Mouse (Mus musculus): ENCODE results near the gene Ncf1.

Ncf1 gene

DNA sequence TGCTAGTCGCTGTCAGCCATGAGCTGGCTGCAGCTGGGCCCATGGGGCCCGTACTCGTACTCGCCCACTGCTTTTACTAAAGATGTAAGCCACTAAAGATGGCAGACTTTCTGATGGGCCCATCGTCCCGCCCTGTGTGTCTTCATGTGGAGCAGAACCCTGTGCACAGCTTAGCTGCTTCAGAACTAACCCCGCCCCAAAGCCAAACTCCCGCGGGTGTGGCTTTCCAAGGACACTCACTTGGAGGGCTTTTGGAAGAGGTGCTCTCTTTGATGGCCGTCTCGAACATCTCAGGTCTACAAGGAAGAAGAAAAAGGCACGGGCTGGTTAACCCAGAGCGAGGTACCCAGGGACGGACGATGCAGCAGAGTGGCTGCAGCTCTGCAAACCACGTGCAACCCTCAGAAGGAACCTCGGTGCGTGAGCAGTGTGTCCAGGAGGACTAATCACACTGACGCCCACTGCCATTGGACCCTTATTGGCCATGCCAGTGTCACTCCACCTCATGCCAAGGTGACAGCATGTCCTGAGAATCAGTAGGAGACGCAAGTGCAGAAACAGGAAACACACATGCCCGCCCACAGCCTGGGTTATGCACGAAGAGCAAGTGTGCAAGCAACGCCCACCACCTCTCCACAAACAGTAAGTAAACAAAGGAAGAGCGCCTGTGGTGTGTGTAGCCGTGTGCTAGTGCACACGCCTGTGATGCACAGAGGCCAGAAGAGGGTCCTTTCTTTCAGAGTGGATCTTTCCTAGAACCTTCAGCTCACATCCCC is 14.4 kb upstream of the Ncf1 start:
- DNase-seq (ENCODE audit: low read depth), result peak; percentile 74

DNA sequence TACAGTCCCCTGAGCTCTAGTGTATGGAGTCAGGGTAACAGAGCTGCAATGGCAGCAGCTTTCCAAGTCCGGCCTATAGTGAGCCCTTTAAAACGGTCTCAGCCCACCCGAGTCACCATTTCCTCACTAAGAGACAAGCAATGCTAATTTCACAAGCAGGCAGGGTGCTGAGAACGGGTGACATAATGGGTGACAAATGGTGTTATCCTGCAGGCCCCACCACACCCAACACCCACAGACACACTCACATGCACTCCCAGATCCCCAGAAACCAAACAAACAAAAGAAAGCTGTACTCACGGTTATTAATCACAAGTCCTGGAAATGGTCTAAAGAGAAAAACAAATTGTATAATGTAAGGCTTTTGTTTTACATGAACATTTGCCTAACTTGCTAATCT is 12.4 kb upstream of the Ncf1 start:
- DNase-seq (ENCODE audit: low read depth), result no peak

- DNase-seq (ENCODE audit: low read depth), result no peak
Observed at GRCm38 (mm10) chr5:134237936-134238760, 8.7 kb upstream of the Ncf1 start.

- no peak for DNase-seq (ENCODE audit: low read depth)
Observed at GRCm38 (mm10) chr5:134237508-134237907, 8.1 kb upstream of the Ncf1 start.

- peak; percentile 93 for DNase-seq (ENCODE audit: low read depth)
Observed at GRCm38 (mm10) chr5:134236796-134237195, 7.4 kb upstream of the Ncf1 start.

GRCm38 (mm10) chr5:134236241-134236640 is 6.8 kb upstream of the Ncf1 start:
- DNase-seq (ENCODE audit: low read depth), result no peak

- no peak for DNase-seq (ENCODE audit: low read depth)
Observed at GRCm38 (mm10) chr5:134235111-134235510, 5.7 kb upstream of the Ncf1 start.

GRCm38 (mm10) chr5:134234205-134234604 is 4.8 kb upstream of the Ncf1 start:
- DNase-seq (ENCODE audit: low read depth), result peak; percentile 80

- DNase-seq (ENCODE audit: low read depth), result peak; percentile 60
Observed at GRCm38 (mm10) chr5:134233244-134233651, 3.8 kb upstream of the Ncf1 start.

DNA sequence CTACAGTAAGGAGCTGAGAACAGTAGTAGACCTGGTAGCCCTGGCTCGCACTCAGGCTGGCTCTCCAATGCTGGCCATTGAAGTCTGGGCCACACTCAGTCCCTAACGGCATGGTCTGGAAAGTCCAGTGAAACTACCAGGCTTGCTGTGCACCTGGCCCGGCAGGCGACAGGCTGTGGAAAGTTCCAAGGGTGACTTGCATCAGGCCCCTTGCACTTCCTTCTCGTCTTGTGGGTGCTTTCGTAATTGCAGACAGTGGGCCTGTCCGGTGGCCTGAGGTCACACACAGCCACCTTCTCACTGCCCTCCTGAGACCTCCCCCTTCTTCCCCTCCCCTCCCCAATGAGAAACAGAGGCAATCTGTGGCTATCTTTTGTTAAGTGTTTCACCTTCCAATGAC is 3.1 kb upstream of the Ncf1 start:
- DNase-seq (ENCODE audit: low read depth), result peak; percentile 62

DNA sequence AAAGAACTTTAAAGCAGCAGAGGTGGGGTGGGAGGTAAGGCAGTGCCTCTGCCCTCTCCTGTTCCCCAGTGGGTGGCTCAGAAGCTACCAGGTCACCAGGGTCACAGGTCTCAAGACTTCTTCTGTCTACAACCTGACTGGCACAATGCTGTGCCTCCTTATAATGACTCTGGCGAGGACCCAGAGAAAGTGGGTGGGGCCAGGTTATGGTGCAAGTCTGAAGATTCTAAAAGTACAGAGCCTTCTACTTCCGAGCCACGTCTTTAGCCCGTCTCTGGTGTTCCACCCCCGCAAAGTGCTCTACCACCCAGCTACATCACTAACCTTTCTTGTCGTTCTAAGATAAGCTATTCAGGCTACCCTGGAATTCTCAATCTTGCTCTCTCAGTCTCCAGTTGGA is 2.7 kb upstream of the Ncf1 start:
- peak; percentile 88 for DNase-seq (ENCODE audit: low read depth)

DNA sequence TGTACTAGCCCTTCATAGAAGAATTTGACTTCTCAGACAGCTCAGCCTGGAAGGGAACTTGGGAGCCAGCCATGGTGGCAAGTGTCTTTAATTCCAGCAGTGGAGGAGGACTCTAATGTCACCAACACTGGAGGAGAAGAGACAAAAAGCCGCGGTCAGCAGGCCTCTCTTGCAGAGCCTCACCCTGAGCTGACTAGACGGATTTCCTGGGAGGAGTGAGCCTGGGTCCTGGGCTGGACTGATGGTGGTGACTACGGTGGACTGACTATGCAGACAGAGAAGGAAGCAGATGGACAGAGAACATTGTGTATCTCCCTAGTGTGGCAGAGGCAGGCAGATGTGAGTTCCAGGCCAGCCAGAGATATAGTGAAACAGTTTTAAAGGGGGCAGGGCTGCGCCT is 2.0 kb upstream of the Ncf1 start:
- DNase-seq (ENCODE audit: low read depth), result no peak

DNA sequence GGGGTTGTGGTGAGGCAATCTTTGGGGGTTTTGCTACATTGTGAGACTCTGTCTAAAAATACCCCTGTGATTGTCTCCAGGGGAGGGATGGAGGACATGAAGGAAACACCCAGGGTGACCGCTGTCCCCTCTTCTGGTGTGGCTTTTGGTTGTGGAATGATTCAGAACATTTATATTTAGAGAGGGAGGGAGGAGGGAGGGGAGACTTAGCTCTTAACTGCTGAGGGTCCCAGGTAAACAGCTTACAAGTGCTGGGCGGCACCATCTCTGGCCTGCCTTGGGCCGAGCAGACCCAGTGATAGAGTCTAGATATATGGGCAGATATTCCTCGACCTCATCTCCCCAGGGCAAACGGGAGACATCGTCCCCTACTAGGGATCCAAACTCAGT is 1.2 kb downstream of the Ncf1 start:
- no peak for DNase-seq (ENCODE audit: low read depth)

DNA sequence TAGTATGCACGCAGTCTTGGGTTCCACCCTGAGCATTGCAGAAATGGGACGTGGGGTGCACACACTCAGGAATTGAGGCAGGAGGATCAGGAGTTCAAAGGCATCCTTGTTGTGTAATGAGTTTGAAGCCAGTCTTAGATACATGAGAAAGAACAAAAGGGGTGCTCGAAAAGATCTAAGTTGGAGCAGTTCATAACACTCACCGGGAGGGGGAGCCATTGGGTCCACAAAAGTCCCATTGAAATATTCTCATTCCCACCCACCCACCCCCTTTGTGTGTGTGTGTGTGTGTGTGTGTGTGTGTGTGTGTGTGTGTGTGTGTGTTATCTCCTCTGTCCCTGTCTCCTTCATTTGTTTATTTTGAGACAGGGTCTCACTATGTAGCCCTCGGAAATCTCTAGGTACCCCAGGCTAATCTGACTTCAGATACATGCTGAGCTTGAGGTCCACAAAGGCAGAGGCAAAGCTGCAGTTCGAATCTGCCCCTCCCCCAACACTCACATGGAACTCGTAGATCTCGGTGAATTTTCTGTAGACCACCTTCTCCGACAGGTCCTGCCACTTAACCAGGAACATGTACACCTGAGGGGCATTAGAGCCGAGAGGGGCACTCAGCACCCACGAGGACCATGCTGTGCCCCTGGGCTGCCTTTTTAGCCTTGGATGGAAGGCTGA is 1.7 kb downstream of the Ncf1 start:
- peak; percentile 85 for DNase-seq (ENCODE audit: low read depth)

GRCm38 (mm10) chr5:134226946-134227345 is 2.5 kb downstream of the Ncf1 start:
- DNase-seq (ENCODE audit: low read depth), result peak; percentile 22

GRCm38 (mm10) chr5:134225110-134225901 is 4.1 kb downstream of the Ncf1 start:
- peak; percentile 20 for DNase-seq (ENCODE audit: low read depth)

GRCm38 (mm10) chr5:134221708-134222150 is 7.7 kb downstream of the Ncf1 start:
- peak; percentile 42 for DNase-seq (ENCODE audit: low read depth)

GRCm38 (mm10) chr5:134221278-134221677 is 8.1 kb downstream of the Ncf1 start:
- DNase-seq (ENCODE audit: low read depth), result no peak

DNA sequence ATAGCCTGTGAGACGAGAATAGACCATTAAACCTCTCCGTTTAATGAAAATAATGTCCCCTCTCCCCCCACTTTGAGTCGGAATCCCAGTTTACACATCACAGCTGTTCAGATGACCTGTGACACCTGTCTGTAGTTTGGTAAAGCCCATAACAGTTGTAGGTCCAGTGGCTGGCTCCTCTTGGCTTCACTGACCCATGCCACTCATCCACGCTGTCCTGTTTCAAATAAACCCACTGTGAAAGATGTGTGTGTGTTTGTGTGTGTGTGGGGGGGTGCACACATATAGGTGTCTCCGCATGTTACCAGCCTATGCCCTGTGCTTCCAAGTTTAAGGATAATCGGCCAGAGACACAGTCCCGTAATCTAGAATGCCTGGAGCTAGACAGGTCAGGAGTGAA is 11.5 kb downstream of the Ncf1 start:
- no peak for DNase-seq (ENCODE audit: low read depth)

DNA sequence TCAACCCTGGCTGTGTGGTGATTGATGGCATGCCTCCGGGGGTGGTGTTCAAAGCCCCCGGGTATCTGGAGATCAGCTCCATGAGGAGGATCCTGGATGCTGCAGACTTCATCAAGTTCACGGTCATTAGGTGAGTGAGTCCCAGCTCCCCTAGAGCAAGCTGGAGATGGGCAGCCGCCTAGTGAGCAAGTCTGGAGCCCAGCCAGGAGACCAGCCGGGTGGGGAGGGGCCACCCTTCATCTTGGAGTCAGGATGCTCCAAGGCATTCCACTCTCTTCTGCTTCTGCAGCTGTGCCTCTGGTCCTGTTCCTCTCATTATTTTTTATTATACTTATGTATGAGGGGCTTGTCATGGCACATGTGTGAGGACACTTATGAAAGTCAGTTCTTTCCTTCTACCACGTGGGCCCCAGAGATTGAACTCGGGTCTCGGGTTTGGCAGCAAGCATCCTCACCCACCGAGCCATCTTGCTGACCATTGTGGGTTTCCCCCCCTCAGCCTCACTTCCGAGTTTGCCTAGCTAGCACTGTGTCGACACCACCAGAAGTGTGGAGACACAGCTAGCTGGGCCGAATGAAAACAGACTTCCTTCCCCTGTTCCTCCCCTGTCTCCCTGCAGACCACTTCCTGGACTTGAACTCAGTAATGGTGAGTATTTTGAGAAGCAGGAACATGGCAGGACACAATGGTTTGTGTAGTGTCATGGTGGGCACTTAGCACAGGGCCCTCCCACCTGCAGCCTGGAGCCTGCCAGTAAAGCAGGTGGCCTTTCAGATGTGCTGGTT is 15.2 kb downstream of the Ncf1 start:
- peak; percentile 31 for DNase-seq (ENCODE audit: low read depth)

DNA sequence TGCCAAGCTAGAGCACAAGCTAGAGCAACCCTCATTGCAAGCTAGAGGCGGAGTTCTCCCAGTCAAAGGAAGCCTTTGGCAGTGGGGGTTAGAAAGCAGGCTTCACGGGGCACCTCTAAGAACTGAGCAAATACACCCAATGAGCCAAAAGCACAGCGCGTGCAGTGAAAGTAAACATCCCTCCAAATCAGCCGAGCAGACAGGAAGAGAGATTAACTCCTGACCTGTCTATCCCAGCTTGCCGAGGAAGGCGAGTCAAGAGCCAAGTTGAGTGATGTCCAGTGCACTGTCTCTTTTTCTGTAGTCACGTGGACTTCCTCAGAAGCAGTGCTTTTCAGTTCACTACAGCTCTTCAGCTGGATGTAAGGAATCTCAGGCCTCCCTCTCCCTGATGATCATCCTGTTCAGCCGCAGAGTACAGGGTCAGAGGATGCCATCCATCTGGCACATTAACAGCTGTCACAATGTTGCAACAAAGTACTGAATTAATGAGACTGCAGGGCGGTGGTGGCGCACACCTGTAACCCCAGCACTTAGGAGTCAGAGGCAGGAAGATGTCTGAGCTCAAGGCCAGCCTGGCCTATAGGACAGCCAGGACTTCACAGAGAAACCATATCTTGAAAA is 19.4 kb downstream of the Ncf1 start:
- DNase-seq (ENCODE audit: low read depth), result no peak
